Mouse (Mus musculus) urinary bladder, adult 18-20 months (tissue): ENCODE measurements around the gene 4930412O13Rik.
A peak's percentile ranks its signal among the peaks of the same experiment; 100 is the strongest.

ENCODE experiments used
- DNase-seq, 2 experiments: peaks; one replicate each; pipeline ENCODE4 v3.0.0; 2022; ENCODE audit warnings: low spot score in 2 of 2, mixed read lengths in 2 of 2

4930412O13Rik gene

GRCm38 (mm10) chr2:9897846-9898245, 16.8 kb downstream of the 4930412O13Rik start:
- DNase-seq, result no peak

DNA sequence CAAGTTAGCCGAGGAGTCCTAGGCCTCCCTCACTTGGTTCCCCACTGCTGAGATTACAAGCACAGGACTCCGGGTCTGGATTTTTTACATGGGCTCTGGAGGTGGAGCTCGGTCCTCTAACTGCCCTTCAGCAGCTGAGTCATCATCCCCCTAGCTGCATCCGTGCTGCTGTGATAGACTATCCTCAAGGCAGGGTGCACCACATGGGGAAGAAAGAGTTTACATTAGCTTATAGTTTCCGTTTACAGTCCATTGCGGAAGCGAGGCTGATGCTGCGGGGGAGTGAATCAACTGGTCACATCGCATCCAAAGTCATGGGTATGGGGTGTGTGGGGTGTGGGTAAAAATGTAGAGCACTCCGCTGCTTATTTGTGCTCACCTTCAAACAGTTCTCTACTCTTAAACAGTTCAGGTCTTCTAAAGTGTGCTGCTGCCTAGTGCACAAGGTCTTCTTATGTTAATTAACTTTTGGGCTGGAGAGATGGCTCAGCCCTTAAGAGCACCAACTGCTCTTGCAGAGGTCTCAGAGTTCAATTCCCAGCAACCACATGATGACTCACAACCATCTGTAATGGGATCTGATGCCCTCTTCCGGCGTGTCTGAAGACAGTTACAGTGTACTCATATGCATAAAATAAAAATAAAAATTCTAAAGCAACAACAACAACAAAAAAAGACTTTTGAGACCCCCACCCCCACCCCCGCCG, 23.0 kb downstream of the 4930412O13Rik start:
- no peak for DNase-seq

- no peak for DNase-seq
Measured at GRCm38 (mm10) chr2:9905995-9906394, 24.9 kb downstream of the 4930412O13Rik start.

DNA sequence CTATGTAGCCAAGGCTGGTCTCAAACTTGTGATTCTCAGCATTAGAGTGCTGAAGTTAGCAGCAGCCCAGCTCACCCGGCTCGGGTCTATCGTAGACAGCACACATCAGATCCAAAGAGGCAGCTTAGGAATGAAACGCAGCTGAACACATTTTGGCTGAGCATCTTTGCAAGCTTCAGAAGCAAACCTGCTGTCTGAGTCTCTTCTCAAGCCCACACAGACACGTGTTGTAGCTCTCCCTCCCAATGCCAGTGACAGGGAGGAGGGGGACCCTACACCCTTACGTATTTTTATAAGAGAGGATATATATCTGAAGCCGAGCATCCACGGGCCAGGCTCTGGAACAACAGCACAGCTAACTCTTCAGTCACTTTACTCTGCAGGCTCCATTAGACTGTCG, 36.5 kb downstream of the 4930412O13Rik start:
- DNase-seq, result no peak

DNA sequence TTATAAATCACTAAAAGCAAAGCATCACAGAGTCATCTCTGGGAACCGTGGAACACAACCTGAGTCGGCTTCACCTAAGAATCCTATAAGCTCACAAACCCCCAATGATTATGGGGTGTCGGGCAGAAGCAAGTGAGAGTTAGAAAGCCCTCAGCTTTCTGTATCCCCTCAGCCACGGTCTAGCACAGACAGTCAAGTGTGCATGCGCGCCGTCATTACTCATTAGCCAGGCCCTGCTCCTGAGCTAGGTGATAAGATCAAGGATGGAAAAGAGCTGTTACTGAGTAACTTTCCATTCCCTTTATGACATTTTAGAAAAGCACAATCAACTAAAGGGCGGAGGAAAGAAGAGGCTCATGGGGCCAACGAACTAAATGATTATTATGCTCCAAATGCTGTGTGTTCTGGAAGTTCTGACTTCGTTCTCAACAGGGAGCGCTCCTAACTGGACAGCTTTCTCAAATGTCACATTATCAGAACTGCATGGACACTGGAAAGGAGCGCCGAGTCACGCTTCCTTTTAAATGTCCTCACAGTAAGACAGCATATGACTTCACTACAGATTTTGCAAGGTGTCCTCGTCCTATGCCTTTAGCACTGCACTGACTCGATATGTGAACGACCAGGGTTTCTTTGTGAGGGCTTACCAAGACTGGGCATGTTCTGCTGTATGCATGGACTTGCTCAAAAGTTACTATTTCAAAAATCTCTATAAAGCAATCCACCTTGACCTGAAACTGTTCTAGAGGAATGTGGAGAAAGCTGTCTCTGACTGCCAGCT, 37.8 kb downstream of the 4930412O13Rik start:
- DNase-seq, result peak in 1 of 2 experiments; percentile 55

GRCm38 (mm10) chr2:9926194-9926904, 45.3 kb downstream of the 4930412O13Rik start:
- no peak for DNase-seq

DNA sequence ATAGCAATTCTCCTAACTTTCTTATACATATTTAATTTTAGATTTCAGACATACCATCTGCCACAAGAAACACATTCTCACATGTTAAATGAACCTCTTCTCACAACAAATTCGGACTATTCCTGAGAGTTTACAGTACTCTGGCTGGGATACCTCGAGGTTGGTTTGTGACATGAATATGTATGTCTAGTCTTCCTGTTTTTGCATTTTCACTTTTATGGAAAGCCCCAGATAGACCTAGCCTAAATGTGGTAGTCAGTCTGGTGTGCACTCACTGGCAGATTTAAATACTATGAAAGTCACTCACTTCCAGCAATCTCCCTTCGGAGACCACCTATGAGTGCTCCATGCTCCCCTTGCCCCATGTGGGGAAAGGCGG, 45.8 kb downstream of the 4930412O13Rik start:
- DNase-seq, result no peak
